Mouse (Mus musculus) midbrain, postnatal 0 days (tissue): Measurements from ENCODE around the gene Peli2. TPM values are rescaled to one million over a fixed set of nuclear protein-coding genes. Genes with fewer than 3 reads are reported as not detected.

Experiments
- ATAC-seq: fragments of 200-750 bp; cut with Nextera tagmentation; 2 replicates; pipeline ENCODE4 v1.8.0; 2017; ENCODE audit warnings: moderate number of reproducible peaks, mild to moderate bottlenecking, moderate TSS enrichment, moderate library complexity; ENCODE audit not compliant: low FRiP score
- DNase-seq: peaks from one replicate; pipeline ENCODE4 v3.0.0-alpha.2; 2015; ENCODE audit warnings: low spot score
- H3K27ac ChIP-seq: fragments of 300-500 bp; sonication (generic); 2 replicates; pipeline ENCODE4 v1.5.1; 2014; ENCODE audit warnings: low read depth, mild to moderate bottlenecking, low read length, mixed read lengths
- H3K27me3 ChIP-seq: fragments of 300-500 bp; sonication (generic); 2 replicates; pipeline ENCODE4 v1.6.1; 2014; ENCODE audit warnings: low read length, control low read depth, mixed read lengths; ENCODE audit not compliant: insufficient read depth
- H3K36me3 ChIP-seq: fragments of 300-500 bp; sonication (generic); 2 replicates; pipeline ENCODE4 v1.6.1; 2014; ENCODE audit warnings: low read length, control low read depth, mixed read lengths; ENCODE audit not compliant: insufficient read depth
- H3K4me1 ChIP-seq: fragments of 300-500 bp; sonication (generic); 2 replicates; pipeline ENCODE4 v1.6.1; 2014; ENCODE audit warnings: mild to moderate bottlenecking, control low read depth, antibody characterized with exemption, low read length, mixed read lengths; ENCODE audit not compliant: insufficient read depth
- H3K4me2 ChIP-seq: fragments of 300-500 bp; sonication (generic); 2 replicates; pipeline ENCODE4 v1.6.1; 2014; ENCODE audit warnings: low read depth, mild to moderate bottlenecking, low read length, mixed read lengths; ENCODE audit not compliant: poor library complexity, severe bottlenecking
- H3K4me3 ChIP-seq: fragments of 300-500 bp; sonication (generic); 2 replicates; pipeline ENCODE4 v1.5.1; 2014; ENCODE audit warnings: low read depth, mild to moderate bottlenecking, low read length, moderate library complexity
- H3K9ac ChIP-seq: fragments of 300-500 bp; sonication (generic); replicated peaks from 2 replicates; pipeline ENCODE4 v1.6.1; 2014; ENCODE audit warnings: mild to moderate bottlenecking, low read length, moderate library complexity, mixed read lengths; ENCODE audit not compliant: poor library complexity, severe bottlenecking
- H3K9me3 ChIP-seq: fragments of 300-500 bp; sonication (generic); 2 replicates; pipeline ENCODE4 v1.6.1; 2016; ENCODE audit warnings: low read length, control low read depth
- CTCF ChIP-seq: IDR thresholded peaks from 2 replicates; pipeline ENCODE4 v1.5.1; 2016; ENCODE audit warnings: antibody characterized with exemption, mild to moderate bottlenecking
- WGBS: fragments of 180-500 bp; shearing (Covaris S2); extraction: QIAGEN DNeasy Blood & Tissue Kit; methylation state at CpG from one replicate; pipeline ENCODE4 v1.1.7; 2014; 5-methylcytosine and 5-hydroxymethylcytosine counted together
- polyA plus RNA-seq: library from polyadenylated mRNA; unstranded; fragments of >200 nt; fragmentation: Nextera tagmentation; extraction: Ambion mirVana; gene quantifications from 2 replicates; pipeline ENCODE4 v1.2.1, GENCODE M21; 2015
- total RNA-seq: library from RNA; depleted of rRNA; stranded (reverse); fragments of >200 nt; gene quantifications from 2 replicates; pipeline ENCODE4 v1.2.3, GENCODE M21; 2014

Peli2 gene
- total and polyA plus RNA-seq, 2 experiments from 2014 or later = 6.5 to 22.3 TPM

- no peaks in the 10 kb centered on the region for H3K36me3 ChIP-seq
- ATAC-seq (no peak), DNase-seq (no peak)
- no peaks in the 10 kb centered on the region for H3K27me3 ChIP-seq
- WGBS = 65% methylated on average over 10 of the region's 10 CpGs
- no peaks in the 10 kb centered on the region for H3K9me3 ChIP-seq
- TF ChIP-seq CTCF = no peak
- no peak overlapping the region for H3K4me3 ChIP-seq
- H3K27ac ChIP-seq = no peak overlapping the region
- H3K4me2 ChIP-seq = no peak overlapping the region
- H3K9ac ChIP-seq = no peak overlapping the region
- H3K4me1 ChIP-seq = 0 out of 2 replicates have a peak, but pooled peaks cover 3% of the 10 kb centered on the region
Observed at GRCm38 (mm10) chr14:48253183-48253582, 132.6 kb downstream of the Peli2 start.

DNA sequence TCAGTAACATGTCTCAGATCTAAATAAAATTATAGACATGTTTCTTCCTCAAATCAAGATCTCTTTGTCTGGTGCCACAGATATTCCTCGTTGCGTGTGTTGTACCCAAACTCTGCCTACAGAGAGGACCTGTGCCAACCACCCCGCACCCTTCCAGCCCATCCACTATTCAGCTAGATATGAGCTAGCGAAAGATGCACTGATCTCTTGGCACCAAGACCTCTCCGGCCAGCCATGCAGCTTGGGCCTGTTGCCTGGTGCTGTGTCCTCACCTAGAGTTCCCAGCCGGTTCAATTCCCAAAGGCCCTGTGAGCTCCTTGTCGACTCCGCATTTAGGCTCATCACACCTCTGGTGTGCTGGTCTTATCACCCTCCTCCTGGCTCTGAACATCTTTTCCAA, 134.1 kb downstream of the Peli2 start:
- Histone ChIP-seq H3K36me3 (no peaks in the 10 kb centered on the region), H3K4me3 (no peak overlapping the region), H3K4me2 (no peak overlapping the region), H3K27me3 (no peaks in the 10 kb centered on the region), H3K27ac (no peak overlapping the region), H3K9me3 (no peaks in the 10 kb centered on the region), H3K4me1 (0 out of 2 replicates have a peak, but pooled peaks cover 3% of the 10 kb centered on the region), H3K9ac (no peak overlapping the region)
- WGBS = 97% methylated on average over 8 of the region's 8 CpGs
- TF ChIP-seq CTCF = no peak
- DNase-seq = no peak
- ATAC-seq = no peak

- ATAC-seq (no peak), DNase-seq (no peak)
- no peak overlapping the region for H3K9ac ChIP-seq
- no peak overlapping the region for H3K27ac ChIP-seq
- H3K27me3 ChIP-seq = no peaks in the 10 kb centered on the region
- no peaks in the 10 kb centered on the region for H3K36me3 ChIP-seq
- H3K4me2 ChIP-seq = no peak overlapping the region
- no peaks in the 10 kb centered on the region for H3K9me3 ChIP-seq
- TF ChIP-seq CTCF = no peak
- no peak overlapping the region for H3K4me3 ChIP-seq
- H3K4me1 ChIP-seq = 0 out of 2 replicates have a peak, but pooled peaks cover 3% of the 10 kb centered on the region
- WGBS = 72% methylated on average over 5 of the region's 5 CpGs
Observed at GRCm38 (mm10) chr14:48255290-48255689, 134.7 kb downstream of the Peli2 start.

DNA sequence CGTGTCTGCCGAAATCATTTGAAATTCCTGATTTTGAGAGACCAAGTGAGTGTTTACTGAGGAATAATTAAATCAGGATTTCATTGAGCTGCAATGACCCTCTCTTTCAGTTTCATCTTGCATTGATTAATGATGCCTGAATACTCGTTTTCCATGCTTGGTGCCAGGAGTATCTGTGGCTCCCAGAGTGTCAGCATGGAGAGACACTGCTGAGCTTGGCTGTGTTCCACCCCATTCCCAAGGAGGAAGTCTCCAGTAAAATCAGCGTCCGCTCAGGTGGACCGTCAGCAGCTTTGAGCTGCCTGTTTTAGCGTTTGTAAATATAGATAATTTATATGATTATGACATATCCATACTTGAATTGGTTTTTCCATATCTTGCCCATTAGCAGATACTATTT, 137.1 kb downstream of the Peli2 start:
- H3K4me1 ChIP-seq = no peaks in the 10 kb centered on the region
- ATAC-seq (no peak), DNase-seq (peak; percentile 60)
- no peak for TF ChIP-seq CTCF
- no peak overlapping the region for H3K4me2 ChIP-seq
- H3K4me3 ChIP-seq = no peak overlapping the region
- H3K36me3 ChIP-seq = no peaks in the 10 kb centered on the region
- WGBS = 68% methylated on average over 7 of the region's 7 CpGs
- no peak overlapping the region for H3K27ac ChIP-seq
- no peaks in the 10 kb centered on the region for H3K9me3 ChIP-seq
- H3K27me3 ChIP-seq = no peaks in the 10 kb centered on the region
- no peak overlapping the region for H3K9ac ChIP-seq

- Histone ChIP-seq H3K36me3 (no peaks in the 10 kb centered on the region), H3K4me3 (no peak overlapping the region), H3K9ac (no peak overlapping the region), H3K27me3 (no peaks in the 10 kb centered on the region), H3K9me3 (no peaks in the 10 kb centered on the region), H3K4me1 (no peaks in the 10 kb centered on the region), H3K27ac (no peak overlapping the region), H3K4me2 (no peak overlapping the region)
- DNase-seq = no peak
- 93% methylated on average over 10 of the region's 10 CpGs for WGBS
- no peak for TF ChIP-seq CTCF
- ATAC-seq = no peak
Observed at GRCm38 (mm10) chr14:48258696-48259366, 138.2 kb downstream of the Peli2 start.

DNA sequence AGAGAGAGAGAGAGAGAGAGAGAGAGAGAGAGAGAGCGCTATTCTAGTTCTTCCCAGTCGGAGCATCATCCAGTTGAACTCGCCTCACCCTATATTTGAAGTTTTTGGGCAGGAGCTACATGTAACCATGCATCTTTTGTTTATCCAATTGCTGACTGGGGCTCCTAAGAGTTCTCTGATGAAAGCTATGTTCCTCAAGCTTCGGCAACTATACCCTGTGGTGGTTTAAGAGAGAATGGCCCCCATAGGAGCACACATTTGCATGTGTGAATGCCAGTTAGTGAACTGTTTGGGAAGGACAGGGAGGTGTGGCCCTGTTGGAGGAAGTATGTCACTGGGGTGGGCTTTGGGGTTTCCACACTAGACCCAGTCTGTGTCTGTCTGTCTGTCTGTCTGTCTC, 142.5 kb downstream of the Peli2 start:
- H3K27me3 ChIP-seq = no peaks in the 10 kb centered on the region
- WGBS = 98% methylated on average over 4 of the region's 4 CpGs
- no peaks in the 10 kb centered on the region for H3K4me1 ChIP-seq
- no peak overlapping the region for H3K4me3 ChIP-seq
- DNase-seq (no peak), ATAC-seq (no peak)
- TF ChIP-seq CTCF = no peak
- H3K27ac ChIP-seq = no peak overlapping the region
- no peak overlapping the region for H3K9ac ChIP-seq
- no peak overlapping the region for H3K4me2 ChIP-seq
- H3K9me3 ChIP-seq = no peaks in the 10 kb centered on the region
- H3K36me3 ChIP-seq = no peaks in the 10 kb centered on the region
